Mouse (Mus musculus) colon, adult 2 months (tissue): Measurements from ENCODE around the gene Ppat. TPM values are rescaled to one million over a fixed set of nuclear protein-coding genes. Genes with fewer than 3 reads are reported as not detected.

Source experiments
- polyA plus RNA-seq: library from polyadenylated mRNA; depleted of rRNA; stranded (reverse); fragments of >200 nt; gene quantifications from 2 replicates; pipeline ENCODE4 v1.2.3, GENCODE M21; 2012; rRNA removed

Gene Ppat
- polyA plus RNA-seq = 3.4 and 4.1 TPM in 2 replicates

DNA sequence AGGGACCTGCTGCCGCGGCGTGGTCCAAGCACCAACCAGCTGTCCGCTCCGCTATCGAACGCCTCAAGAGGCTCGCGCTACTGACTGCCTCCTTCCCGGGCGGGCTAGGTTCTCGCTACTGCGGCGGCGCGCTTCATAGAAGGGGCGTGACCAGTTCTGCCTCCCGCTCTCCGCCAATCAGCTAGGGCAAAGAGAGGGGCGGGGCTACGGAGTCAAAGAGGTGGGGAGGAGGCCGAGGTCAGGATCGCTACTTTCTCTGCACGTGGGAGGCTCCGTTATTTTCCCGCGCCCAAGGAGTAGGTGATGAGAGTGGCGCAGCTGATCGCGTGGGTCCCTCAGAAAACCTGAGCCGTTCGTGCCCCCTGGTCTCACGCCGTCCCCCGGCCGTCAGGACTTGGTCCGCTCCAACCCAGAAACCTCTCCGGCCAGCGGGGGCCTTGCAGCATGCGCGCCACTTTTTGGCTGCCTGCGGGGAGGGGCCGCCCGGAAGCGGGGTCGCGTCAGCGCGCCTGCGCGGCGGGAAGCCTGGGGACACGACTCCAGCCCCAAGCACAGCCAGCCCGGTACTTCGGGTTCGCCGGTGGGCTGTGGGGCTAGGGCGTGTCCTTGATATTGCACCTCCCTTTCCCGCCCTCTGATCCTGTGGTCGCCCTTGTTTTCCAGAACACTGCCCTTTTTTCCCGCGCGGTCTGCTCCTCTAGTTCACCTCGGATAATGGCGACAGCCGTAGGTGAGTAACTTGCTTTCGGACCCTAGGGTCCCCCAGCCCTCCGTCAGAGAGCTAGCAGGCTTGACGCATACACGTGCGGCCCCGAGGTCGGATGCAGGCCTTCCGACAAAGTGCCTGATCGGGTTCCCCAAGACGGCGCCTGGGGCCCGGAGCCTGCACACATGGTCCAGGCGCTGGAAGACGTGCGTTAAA, at the start of gene Ppat, which contains the start of gene Paics:
Ppat (minus strand) TSS at position 473 of the 922 bp plus-strand sequence.
Paics (plus strand) TSS at position 202 of the 922 bp plus-strand sequence.

DNA sequence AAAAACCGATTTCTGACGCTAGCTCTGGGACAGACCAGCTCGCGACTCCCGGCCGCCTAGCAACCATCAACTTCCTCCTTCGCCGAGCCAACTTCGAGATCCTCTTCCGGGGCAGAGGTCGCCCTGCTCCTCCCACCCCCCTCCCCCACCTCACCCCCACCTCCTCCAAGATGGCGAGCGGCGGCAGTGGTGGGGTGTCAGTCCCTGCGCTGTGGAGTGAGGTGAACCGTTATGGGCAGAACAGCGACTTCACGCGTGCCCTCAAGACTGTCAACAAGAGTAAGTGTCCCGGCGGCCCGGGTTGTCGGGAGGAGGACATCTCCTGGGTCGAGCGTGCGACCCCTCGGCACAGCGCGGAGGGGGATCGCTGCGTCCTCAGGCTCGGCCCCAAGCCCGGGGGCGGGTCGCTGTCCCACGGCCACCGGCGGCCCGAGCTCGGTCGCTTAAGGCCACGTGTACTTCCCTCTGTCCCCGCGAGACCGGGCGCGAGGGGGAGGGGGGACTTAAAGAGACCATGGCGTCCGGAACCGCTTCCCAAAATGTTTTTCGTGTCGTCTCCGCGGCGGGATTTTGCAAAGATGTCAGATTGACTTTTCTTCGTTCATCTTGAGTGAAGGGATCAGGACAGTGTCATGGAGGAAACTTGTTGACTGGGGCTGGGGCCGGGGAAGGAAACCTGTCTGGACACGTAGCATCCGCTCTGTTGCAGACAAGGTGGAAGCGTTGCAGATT, 23.3 kb upstream of the Ppat start, which contains the start of gene Srp72:
Srp72 (plus strand) TSS at position 130 of the 732 bp plus-strand sequence.

DNA sequence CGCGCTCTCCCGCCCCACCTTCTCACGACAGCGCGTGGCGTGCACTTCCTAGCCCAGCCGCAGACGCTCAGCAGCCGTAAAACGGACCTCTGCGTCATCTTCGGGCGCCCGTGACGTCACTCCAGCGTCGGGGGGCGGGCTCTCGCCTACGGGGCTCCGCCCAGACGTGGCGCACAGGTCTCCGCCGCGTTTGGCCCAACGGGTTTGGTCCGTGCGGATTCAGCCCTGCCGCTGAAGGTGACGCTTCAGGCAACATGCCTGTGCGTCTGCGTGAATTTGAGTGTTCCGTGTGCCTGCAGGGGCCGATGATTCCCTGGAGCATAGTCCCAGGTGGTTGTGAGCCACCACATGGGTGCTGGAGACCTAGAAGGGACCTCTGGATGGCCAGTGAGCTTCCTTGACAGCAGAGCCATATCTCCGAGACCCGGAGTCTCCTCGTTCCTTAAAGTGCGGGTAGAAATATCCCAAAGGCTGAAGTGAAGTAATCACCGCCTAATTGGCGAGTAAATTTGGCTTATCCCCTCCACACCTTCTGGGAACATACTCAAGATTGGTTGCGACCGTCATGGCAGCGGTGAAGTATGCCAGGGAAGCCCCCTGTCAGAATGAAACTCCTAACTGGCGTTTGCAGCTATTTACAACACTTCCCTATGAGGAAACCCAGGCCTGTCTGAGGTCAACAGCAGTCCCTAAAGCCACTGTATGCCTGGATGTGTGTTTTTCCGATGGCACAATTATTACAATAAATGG, 45.8 kb downstream of the Ppat start, which contains the start of gene Aasdh:
Aasdh (minus strand) TSS at position 110 of the 750 bp plus-strand sequence.

Other genes starting within 250 kb of the Ppat start
- gene Aasdh, start 46.1 kb downstream of the Ppat start, polyA plus RNA-seq = 4.3 and 4.9 TPM in 2 replicates
- 29.8 and 35.7 TPM in 2 replicates for gene Paics, start 271 bp downstream of the Ppat start, polyA plus RNA-seq
- gene Srp72, start 23.1 kb upstream of the Ppat start, polyA plus RNA-seq = 10.3 and 14.1 TPM in 2 replicates
- gene Arl9, start 52.5 kb upstream of the Ppat start, polyA plus RNA-seq = not detected in 2 replicates
- gene Thegl, start 64.4 kb upstream of the Ppat start, polyA plus RNA-seq = not detected in 2 replicates
- 61.2 and 64.6 TPM in 2 replicates for gene Hopx, start 163.5 kb upstream of the Ppat start, polyA plus RNA-seq